Mouse (Mus musculus): ENCODE data around the gene Srp68.

GRCm38 (mm10) chr11:116287351-116287750 is 13.3 kb upstream of the Srp68 start:
- no peak for TF ChIP-seq CTCF (IDR thresholded peaks at IDR 0.05; ENCODE audit: control insufficient read depth, insufficient read depth, insufficient replicate concordance, low read depth, low read length)
- no peak for TF ChIP-seq POLR2A (IDR thresholded peaks at IDR 0.05; ENCODE audit: control insufficient read depth, low read depth, low read length)

Data from testis, adult 2 months (tissue).